Mouse (Mus musculus) lung, postnatal 36 days (tissue): Measurements from ENCODE around the gene Sult5a1.
"Not testable (repeated sequence)": the region's sequence is repeated elsewhere in the genome, so short reads cannot be mapped to it uniquely, and the experiment has no call there.

Experiments used
- DNase-seq: peaks from one replicate; pipeline ENCODE4 v3.0.0; 2022; ENCODE audit warnings: mixed read lengths

Gene Sult5a1

GRCm38 (mm10) chr8:123134149-123134713 lies 23.9 kb downstream of the Sult5a1 start:
- no peak for DNase-seq

- DNase-seq = no peak
Measured at GRCm38 (mm10) chr8:123132953-123133352, 25.2 kb downstream of the Sult5a1 start.

- DNase-seq = no peak
Measured at GRCm38 (mm10) chr8:123131041-123131440, 27.1 kb downstream of the Sult5a1 start.

- DNase-seq = peak; percentile 66
Measured at GRCm38 (mm10) chr8:123126193-123126816, 31.8 kb downstream of the Sult5a1 start.

GRCm38 (mm10) chr8:123122670-123123069 lies 35.4 kb downstream of the Sult5a1 start:
- DNase-seq = no peak

- no peak for DNase-seq
Measured at GRCm38 (mm10) chr8:123122059-123122458, 36.1 kb downstream of the Sult5a1 start.

GRCm38 (mm10) chr8:123117744-123118143 lies 40.4 kb downstream of the Sult5a1 start:
- DNase-seq = no peak

- DNase-seq = no peak
Measured at GRCm38 (mm10) chr8:123117127-123117731, 40.9 kb downstream of the Sult5a1 start, which contains the start of gene Cpne7. Gene Cpne7, plus strand, starts transcription at chr8:123117374.

- no peak for DNase-seq
Measured at GRCm38 (mm10) chr8:123114644-123115043, 43.5 kb downstream of the Sult5a1 start.

- no peak for DNase-seq
Measured at GRCm38 (mm10) chr8:123113908-123114469, 44.1 kb downstream of the Sult5a1 start.

GRCm38 (mm10) chr8:123112892-123113291 lies 45.2 kb downstream of the Sult5a1 start:
- no peak for DNase-seq

GRCm38 (mm10) chr8:123110649-123111048 lies 47.5 kb downstream of the Sult5a1 start:
- peak; percentile 39 for DNase-seq

GRCm38 (mm10) chr8:123108953-123109352 lies 49.2 kb downstream of the Sult5a1 start:
- no peak for DNase-seq

- DNase-seq = no peak
Measured at GRCm38 (mm10) chr8:123108010-123108409, 50.1 kb downstream of the Sult5a1 start.

GRCm38 (mm10) chr8:123106531-123106930 lies 51.6 kb downstream of the Sult5a1 start:
- DNase-seq = no peak

GRCm38 (mm10) chr8:123105553-123106326 lies 52.4 kb downstream of the Sult5a1 start:
- peak; percentile 71 for DNase-seq

GRCm38 (mm10) chr8:123104046-123104767 lies 53.9 kb downstream of the Sult5a1 start:
- no peak for DNase-seq

GRCm38 (mm10) chr8:123103285-123103684 lies 54.8 kb downstream of the Sult5a1 start:
- no peak for DNase-seq

- DNase-seq = not testable (repeated sequence)
Measured at GRCm38 (mm10) chr8:123102855-123103254, 55.3 kb downstream of the Sult5a1 start.

- peak; percentile 99 for DNase-seq
Measured at GRCm38 (mm10) chr8:123101735-123102685, 56.1 kb downstream of the Sult5a1 start, which contains the start of gene Rpl13. Gene Rpl13, plus strand, starts transcription at chr8:123102350.

- DNase-seq = no peak
Measured at GRCm38 (mm10) chr8:123101244-123101643, 56.9 kb downstream of the Sult5a1 start.
